Mouse (Mus musculus) adrenal gland, postnatal 4 days (tissue): ENCODE data around the gene Dnajc3. TPM values are rescaled to one million over a fixed set of nuclear protein-coding genes. Genes with fewer than 3 reads are reported as not detected.

ENCODE experiments used
- DNase-seq, 2 experiments: peaks; one replicate each; pipeline ENCODE4 v3.0.0; 2021 to 2022; ENCODE audit warnings: low spot score in 2 of 2, mixed read lengths in 2 of 2
- long read RNA-seq, 2 experiments: library from polyadenylated mRNA; stranded (forward); transcript quantifications; one replicate each; pipeline ENCODE4 v2.0.0; 2021
- total RNA-seq, 2 experiments: library from RNA; stranded (reverse); gene quantifications; 2 replicates each; pipeline ENCODE4 v1.2.3; 2021

Dnajc3 gene
- 10 to 100 TPM; 49.6 to 52.1 TPM for total RNA-seq
- long read RNA-seq, experiment 1, full-length matches to known transcripts, result 39 of 57 reads
- long read RNA-seq, experiment 1, partial matches to known transcripts, result 3 of 57 reads
- long read RNA-seq, experiment 1, other reads (novel, unspliced or antisense), result 15 of 57 reads
- long read RNA-seq, experiment 2, full-length matches to known transcripts, result 78 of 137 reads
- long read RNA-seq, experiment 2, partial matches to known transcripts, result 42 of 137 reads
- long read RNA-seq, experiment 2, other reads (novel, unspliced or antisense), result 17 of 137 reads

DNA sequence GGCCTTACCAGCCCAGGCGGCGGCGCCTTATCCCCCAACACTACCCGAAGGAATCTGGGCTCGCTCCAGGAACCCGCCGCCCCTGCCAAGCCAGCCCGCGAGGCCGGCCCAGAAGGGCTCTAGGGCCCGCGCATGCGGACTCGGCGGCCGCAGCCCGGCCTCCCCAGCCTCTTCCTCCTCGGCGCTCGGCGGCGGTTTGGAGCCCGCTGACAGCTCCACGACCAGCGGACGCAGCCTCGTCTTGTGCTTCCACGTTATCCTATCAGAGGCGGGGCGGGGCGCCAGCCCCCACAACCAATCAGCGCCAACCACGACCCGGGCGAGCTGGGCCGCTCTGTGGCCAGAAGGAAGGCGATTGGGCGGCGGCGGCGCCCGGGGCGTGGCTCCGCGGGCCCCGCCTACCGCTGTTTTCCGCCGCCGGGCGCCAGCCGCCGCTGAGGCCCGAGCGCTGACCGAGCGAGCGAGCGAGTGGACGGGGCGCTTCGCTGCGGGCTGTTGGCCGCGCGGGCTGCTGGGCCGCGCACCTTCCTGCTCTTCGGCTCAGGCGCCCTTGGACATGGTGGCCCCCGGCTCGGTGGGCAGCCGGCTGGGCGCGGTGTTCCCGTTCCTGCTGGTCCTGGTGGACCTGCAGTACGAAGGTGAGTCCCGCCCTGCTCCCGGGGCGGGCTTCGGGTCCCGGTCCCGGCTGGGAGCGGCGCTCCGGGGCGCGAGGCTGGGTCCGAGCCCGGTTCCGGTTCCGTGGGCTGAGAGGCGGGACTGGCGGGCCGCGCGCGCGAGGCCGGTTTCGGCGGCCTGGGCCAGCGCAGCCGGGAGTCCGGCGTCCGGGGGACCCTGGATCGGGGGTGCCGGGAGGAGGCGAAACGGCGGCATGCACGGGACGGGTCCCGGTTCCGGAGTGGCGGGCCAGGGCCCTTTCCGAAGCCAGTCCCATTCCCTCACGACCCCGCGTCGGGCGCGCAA lies at the start of gene Dnajc3:
Gene Dnajc3, plus strand, starts transcription at position 444 of the 960 bp plus-strand sequence.
- peak; percentile 97 to 99 for DNase-seq

DNA sequence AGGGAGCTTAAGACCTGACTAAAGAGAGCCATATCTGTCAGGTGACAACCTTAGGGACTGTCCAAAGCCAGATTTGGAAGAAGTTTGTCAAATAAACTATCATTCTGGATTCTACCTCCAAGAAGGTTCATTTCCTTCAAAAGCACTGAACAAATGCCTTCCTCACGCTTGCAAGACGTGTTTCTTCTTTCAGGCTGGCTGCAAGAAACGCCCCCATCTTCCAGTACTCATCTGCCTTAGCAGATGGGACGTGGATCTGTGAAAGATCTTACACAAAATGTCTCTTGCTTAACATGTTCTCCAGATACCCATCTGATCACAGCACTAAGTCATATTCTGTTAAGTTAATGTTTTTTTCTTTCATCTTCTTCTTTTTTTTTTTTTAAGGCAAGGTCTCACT lies 47.7 kb upstream of the Dnajc3 start:
- DNase-seq, result no peak

DNA sequence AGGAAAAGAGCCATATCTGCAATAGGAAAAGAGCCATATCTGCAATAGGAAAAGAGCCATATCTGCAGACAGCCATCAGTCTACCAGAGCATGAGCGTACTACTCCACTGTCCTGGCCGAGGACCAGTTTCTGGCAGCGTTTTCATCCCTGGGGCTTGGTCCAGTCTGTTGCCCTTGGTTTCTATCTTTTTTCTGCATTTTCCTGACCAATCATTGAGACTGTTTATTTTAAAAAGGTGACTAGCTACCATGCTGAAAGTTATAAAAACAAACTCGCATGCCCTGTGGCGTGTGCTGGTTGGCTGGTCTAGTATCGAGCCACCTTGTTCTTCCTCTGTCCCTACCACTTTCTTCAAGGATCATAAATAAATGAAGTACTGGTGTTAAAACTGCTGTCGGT lies 42.5 kb upstream of the Dnajc3 start:
- DNase-seq, result no peak

DNA sequence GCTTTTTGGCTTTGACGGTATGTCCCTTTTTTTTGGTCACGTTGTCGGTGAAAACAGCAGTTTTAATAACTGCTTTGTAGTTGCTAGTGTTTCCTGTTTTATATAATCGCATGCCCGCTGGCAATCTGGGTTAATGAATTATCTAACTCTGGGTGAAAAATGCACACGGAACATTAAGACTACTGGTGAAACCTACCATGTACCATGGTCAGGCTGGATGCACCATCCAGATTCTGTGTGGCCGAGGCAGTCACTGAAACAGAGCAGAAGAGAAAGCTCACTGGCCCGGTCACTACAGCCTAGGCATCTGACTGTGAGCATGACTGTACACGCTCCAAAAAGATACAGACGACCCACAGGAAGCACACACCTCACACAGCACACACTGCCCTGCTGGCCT lies 42.1 kb upstream of the Dnajc3 start:
- DNase-seq, result no peak

DNA sequence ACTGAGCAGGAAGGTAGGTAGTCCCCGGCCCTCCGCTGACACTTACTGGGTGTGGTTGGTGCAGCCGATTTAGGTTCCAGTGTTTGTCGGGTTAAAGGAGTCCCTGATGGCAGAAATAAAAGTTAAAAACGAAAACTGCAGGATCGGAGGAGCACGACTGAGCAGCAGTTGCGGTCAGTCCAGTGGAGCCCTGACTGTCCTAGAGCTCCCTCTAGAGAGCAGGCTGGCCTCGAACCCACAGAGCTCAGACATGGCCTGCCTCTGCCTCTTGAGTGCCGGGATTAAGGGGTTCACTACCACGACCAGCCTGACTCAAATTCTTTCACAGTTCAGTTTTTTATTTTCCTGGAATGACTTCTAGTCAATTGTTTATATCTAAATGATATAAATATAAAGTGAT lies 37.8 kb upstream of the Dnajc3 start:
- no peak for DNase-seq

DNA sequence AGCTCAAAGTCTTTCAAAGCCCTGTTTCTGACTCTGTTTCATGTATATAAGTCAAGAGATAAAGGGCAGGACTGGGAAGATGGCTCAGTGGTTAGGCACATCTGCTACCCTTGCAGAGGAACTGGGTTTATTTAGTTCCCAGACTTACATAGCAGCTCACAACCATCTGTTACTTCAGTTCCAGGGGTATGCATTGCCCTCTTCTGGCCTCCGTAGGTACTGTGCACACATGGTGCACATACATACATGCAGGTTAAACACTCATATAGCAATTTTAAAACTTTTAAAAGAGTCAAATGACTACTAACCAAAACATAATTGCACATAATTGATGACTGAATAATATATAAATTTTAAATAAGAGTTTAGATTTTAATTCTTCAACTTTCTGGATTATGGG lies 36.9 kb upstream of the Dnajc3 start:
- DNase-seq, result no peak

DNA sequence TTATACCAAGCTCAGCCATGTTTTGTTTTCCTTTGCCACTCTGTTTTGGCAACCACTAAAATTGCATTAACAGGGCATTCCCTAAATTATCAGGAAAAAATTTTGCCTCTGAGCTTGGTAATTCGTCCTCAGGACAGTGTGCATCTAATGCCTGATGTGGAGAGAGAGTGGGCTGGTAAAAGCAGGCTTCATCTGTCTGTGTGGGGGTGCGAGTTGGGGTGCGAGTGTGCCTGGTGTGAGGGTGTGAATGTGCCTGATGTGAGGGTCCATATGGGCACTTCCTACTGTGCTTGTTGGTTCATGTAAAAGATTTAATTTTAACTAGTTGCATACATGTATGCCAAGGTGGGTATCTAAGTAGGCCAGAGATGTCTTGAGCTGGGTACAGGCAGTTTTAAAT lies 34.4 kb upstream of the Dnajc3 start:
- DNase-seq, result no peak

DNA sequence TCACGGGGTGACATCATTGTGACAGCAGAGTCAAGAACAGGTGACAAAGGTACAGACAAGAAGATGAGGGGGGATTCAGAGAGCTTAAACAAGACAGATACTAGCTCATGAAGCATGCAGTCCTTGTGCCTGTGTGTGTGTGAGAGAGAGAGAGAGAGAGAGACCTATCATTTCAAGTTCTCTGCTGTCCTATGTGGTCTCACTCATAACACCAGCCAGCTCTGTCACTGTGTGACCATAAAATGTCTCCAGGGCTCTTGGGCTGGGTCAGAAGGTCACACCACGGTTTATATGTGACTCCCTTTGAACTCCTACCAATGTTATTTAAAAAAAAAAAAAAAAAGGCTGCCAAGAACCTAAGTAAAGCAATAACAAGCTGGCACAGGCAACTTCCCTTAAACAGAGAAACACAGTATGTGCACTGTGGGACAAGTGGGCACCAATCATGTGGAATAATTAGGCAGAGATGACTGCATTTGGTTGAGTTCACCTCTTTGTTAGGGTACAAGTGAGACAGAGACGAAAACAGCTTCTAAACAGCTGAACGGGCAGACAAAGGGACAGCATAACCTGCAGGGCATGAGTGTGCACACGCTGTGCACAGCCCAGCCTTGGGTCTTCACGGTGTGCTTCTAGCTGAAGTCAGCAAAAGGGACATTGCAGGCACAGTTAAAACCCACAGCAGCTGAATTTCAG lies 33.8 kb upstream of the Dnajc3 start:
- no peak for DNase-seq

DNA sequence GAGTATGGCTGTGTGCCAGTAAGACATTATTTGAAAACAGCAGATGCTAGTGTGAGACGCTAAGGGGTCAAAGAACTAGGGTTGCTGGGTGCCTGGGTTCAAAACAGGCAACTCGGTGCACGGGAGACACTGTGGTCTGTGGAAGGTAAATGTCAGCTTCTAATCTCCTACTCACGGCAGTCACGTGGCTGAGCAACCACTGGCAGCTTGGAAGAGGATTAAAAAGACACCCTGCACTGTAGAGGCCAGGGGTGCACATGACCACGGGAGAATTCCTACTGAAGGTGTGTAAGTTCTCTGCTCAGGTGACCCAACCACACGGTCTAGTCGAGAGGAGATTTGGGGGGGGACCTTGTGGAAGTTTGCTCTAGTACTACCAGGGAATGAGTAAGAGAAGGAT lies 30.2 kb upstream of the Dnajc3 start:
- DNase-seq, result no peak

DNA sequence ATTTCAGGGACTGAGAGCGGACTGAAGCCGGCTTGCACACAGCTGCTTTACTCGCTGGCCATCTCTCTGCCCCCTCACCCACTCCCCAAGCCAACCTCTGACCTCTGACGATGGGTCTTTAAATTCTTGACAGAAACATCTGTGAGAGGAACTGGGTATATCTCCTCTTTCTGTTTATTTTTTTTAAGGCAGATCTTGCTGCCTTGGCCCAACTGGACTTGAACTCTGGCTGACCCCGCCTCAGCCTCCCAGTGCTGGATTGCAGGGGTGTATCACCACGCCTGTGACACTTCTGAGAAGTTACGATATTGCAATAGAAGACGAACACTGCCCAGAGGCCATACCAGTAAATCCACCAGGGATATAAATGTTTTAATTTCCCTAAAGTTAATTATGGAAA lies 27.9 kb upstream of the Dnajc3 start:
- no peak for DNase-seq

DNA sequence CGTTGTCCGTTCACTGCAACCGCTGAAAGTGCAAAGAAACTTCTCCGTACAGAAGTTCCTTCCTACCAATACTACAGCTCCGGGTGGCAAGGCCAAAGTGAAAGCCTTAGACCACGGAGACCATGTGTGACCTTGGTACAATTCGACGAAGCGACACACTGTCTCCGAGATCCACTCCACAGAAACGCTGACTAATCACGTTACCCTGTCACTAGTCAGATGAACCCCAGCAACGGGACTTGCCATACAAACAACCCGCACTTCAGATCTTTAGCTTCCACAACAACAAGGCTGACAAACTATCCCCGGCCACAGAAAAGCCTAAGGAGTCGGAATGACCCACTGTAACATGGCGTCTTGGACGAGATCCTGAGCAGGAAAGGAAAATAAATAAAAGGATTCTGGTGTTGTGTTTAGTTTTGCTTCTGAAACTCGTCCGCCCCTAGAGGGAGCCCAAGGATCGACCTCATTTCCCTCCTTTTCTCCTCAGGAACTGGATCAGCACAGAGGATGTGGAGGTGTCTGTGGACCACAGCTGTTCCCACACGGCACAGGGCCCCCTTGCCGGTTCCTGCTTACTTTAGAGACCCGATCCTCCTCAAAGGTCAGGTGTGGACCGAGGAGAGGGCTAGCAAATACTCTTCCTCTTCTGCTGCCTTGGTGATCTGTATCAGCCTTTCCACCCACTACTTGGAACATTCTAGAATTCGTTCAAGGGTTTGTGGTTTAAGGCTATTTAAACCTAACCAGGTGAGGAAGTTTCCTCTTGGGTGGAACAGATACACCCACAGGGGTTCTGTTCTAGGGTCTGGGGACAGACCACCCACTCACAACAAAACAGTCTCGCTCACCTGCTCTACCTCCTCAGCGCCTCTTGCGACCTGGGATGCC lies 27.2 kb upstream of the Dnajc3 start:
- peak in 1 of 2 experiments; percentile 40 for DNase-seq

DNA sequence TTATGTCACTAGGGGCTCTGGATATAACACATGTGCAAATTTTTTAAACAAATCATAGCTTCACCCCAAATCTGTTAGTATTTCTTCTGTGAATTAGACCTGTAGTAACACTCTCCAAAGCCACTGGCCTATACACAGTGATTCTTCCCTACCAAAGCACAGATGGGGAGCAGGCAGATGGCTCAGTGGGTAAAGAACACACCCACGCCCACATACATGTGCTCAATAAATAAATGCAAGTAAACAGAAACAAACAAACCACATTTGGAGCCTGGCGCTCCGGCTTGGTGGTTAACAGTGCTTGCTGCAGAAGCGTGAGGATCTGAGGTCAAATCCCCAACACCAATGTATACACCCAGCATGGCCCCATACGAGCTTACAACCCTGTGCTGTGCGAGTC lies 26.3 kb upstream of the Dnajc3 start:
- no peak for DNase-seq

DNA sequence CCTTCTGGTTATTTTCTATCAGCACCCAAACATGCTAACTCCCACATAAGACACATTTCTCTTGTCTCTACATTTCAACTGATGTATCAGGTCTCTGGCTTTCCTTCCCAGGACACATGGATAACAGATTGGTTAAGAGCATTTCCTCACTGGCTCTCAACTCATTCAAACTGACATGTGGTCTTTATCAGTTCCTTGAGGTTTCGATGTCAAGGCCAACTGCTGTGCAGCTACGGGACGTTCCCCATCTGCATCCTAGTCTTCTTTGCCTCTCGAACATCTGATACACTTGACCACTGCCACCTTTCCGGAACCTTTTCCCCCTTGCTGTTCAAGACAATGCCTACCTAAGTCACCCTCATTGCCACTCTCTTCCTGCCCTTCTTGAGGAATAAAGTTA lies 24.1 kb upstream of the Dnajc3 start:
- DNase-seq, result no peak

DNA sequence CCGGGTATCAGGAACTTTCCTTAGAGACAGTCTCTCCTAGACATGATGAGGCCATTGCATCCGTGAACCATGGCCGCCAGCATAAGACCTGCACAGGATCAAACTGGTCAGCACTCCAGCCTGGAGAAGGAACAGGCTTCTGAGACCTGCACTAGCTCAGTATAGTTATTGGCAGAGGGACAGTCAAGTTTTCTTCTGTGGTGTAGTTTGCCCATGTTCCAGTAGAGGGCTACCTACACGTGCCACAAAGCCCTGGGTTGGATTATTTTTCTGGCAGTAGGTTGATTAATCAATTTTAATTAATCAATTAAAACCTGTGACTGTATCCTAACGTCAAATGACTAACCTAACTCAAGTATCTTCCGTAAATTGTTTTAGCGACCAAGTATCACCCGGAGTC lies 18.8 kb upstream of the Dnajc3 start:
- DNase-seq, result no peak

DNA sequence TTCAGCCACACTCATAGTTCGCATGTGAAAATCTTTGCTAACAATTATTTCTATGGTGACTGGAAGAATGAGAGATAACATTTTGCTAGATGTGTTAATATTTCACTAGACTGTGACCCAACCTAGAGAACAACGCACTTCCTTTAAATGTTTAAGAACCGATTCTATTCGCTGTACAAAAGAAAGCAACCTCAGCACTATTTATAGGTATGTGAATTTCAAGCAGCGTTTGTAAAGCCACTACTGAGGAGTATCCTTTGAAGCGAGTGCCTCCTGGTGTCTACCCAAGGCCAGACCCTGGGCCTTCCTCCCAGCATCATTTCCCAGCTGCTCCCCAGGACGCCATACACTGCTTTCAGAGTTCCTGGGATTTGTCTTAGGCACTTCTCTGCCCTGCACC lies 17.1 kb upstream of the Dnajc3 start:
- no peak for DNase-seq

DNA sequence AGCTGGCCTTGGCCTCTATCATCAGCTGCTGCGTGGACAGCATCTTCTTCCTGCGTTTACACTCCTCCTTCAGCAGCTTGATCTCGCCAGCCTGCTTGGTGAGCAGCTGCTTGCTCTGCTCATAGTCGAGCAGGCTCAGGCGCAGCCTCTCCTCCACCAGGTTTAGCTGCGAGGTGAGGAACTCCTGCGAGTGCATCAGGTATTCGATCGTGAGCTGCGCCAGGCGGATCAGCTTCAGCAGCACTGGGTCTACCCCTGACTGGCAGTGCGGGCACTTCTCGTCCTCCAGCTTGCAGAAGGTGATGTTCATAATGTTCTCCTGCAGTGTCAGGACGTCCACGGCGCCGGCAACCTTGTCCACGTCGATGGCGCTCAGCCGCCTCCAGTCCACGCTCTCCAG lies 15.5 kb upstream of the Dnajc3 start:
- DNase-seq, result no peak

DNA sequence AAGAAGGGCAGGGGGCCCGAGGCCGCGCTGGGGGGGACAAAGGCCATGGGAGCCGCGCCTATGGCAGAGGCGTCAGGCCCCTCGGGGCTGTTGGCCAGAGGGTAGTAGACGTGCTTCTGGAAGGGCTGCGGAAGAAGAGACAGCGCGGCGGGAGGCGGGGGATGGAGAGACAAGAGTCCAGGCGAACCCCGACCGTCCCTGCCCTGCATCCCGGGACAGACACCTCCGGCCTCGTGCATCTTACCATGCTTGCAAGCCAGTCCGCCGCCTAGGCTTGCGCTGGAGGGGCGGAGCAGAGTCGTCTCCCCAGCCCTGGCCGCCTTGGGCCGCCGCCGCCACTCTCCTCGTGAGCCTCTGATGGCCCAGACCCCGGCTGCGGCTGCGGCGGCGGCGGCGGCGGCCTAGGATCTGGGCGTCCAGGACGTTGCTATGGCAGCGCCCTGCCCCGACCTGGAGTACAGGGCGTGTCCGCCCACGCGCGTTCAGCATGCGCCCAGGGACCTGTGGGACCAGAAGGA lies 15.1 kb upstream of the Dnajc3 start:
- DNase-seq, result no peak

DNA sequence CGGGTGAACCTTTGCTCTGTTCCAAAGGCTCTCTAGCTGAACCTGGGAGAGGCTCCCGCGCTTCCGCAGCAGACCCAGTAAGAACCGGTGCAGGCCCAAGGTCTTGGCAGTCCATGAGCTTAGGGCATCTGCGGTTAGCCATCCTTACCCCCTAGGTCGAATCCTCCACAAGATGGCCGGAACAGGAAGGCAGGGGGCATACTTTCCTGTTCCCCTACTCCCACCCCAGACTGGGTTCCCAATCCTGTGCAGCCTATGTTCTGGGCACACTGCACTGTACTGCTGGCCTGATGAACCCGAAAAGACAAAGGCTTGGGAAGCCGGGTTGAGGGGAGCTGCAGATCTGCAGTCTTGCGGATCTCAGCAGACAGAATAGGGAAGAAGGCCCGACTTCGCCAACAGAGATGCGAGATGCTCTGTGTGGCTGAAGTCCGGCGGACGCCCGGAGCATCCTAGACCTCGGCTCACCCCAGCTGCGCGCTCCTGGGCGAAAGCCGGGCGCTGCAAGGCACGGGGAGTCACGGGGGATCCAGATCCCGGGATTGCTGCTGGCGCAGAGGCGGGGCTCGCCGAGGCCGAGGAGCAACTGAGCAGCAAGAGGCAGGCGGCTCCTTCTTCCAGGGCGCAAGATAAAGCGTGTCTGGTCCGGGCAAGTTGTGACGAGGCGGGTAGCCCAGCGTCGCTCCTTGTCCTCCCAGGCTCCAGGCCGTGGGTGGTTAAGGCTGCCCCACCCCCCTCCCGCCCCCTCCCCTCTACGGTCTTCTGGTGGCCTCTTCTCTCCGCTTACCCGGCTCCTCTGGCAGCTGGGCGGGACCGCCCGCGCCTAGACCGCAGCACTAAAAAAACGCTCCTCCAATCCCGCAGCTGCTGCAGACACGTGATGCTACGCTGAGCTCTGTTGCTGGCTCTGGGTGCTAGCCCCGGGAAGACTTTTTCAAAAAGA lies 12.8 kb upstream of the Dnajc3 start, which contains the start of gene Dzip1:
Gene Dzip1, minus strand, starts transcription at position 788 of the 943 bp plus-strand sequence.
- no peak for DNase-seq

DNA sequence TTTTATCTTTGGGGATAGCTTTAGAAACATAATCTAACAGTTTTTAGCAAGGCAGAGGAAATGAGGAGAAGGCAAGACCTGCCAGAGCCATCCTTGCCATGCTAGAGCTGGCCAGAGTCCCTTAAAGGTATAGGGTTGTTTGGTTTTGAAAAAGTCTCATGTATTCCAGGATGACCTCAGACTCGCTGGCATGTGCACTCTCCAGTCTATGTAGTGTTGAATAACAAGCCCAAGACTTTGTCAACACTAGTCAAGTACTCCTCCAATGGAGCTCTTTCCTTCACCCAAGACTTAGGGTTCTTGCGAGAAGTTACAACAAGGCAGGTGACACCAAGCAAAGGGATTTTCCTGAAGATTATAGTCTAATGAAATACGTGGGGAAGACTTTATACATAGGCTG lies 9.2 kb upstream of the Dnajc3 start:
- no peak for DNase-seq
